Mouse (Mus musculus): ENCODE measurements at regions not wholly inside any gene's neighbourhood (a gene's known extent, or its start where the extent isn't known, plus 50 kb on each side); places are given as distances from the start of the nearest gene placed in this dataset.
A peak's percentile ranks its signal among the peaks of the same experiment; 100 is the strongest.

GRCm38 (mm10) chr11:113070365-113070764, 288.3 kb downstream of the Sox9 start:
- Histone ChIP-seq H3K4me2 (no peak overlapping the region), H3K27ac (no peak overlapping the region), H3K4me1 (replicated peaks) (peaks cover 9% of the 10 kb centered on the region), H3K9me3 (no peaks in the 10 kb centered on the region), H3K27me3 (no peaks in the 10 kb centered on the region), H3K4me3 (replicated peaks) (no peak overlapping the region), H3K36me3 (no peaks in the 10 kb centered on the region), H3K9ac (replicated peaks) (no peak overlapping the region)
- WGBS, result 87% methylated on average over 4 of the region's 4 CpGs
- no peak for ATAC-seq (ENCODE audit: insufficient number of reproducible peaks, insufficient read depth, low FRiP score, low TSS enrichment, low read depth)

GRCm38 (mm10) chr11:113071942-113072341, 289.9 kb downstream of the Sox9 start:
- no peaks in the 10 kb centered on the region for H3K9me3 ChIP-seq
- H3K4me3 ChIP-seq (replicated peaks), result no peak overlapping the region

DNA sequence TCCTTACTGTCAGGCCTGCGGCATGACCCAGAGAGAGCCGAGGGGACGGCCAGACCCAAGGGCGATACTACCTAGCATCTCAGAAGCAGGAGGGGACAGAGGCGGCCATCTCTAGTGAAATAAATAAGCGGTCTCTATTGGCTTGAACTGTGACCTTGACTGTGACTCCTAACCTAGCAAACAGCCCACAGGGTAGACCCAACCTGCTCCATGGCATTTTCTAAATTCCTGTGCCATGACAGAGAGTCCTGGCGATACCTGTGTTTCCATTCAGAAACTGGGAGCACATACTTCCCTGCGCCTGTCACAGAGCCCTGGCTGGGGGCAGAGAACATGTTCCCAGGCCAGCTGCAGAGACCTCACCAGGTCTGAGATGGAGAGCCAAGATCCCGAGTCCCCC, 292.3 kb downstream of the Sox9 start:
- ATAC-seq (ENCODE audit: insufficient number of reproducible peaks, insufficient read depth, low FRiP score, low TSS enrichment, low read depth), result no peak
- WGBS, result 88% methylated on average over 9 of the region's 9 CpGs
- Histone ChIP-seq H3K4me1 (replicated peaks) (peaks cover 9% of the 10 kb centered on the region), H3K27ac (no peak overlapping the region), H3K4me2 (no peak overlapping the region), H3K9me3 (no peaks in the 10 kb centered on the region), H3K4me3 (replicated peaks) (no peak overlapping the region), H3K27me3 (no peaks in the 10 kb centered on the region), H3K9ac (replicated peaks) (no peak overlapping the region), H3K36me3 (peaks cover 5% of the 10 kb centered on the region; the same call in 1 of the 2 replicates)

More at GRCm38 (mm10) chr11:113071942-113072341, 289.9 kb downstream of the Sox9 start:
- no peak overlapping the region for H3K27ac ChIP-seq
- no peaks in the 10 kb centered on the region for H3K27me3 ChIP-seq
- peaks cover 9% of the 10 kb centered on the region for H3K4me1 ChIP-seq (replicated peaks)
- no peak overlapping the region for H3K9ac ChIP-seq (replicated peaks)
- WGBS, result 35% methylated on average over 10 of the region's 10 CpGs
- H3K4me2 ChIP-seq, result no peak overlapping the region
- peaks cover 5% of the 10 kb centered on the region; the same call in 1 of the 2 replicates for H3K36me3 ChIP-seq
- no peak for ATAC-seq (ENCODE audit: insufficient number of reproducible peaks, insufficient read depth, low FRiP score, low TSS enrichment, low read depth)

GRCm38 (mm10) chr11:113076371-113076770, 294.3 kb downstream of the Sox9 start:
- no peaks in the 10 kb centered on the region for H3K27me3 ChIP-seq
- H3K4me2 ChIP-seq, result no peak overlapping the region
- H3K4me3 ChIP-seq (replicated peaks), result no peak overlapping the region
- no peak overlapping the region for H3K27ac ChIP-seq
- H3K36me3 ChIP-seq, result peaks cover 5% of the 10 kb centered on the region; the same call in 1 of the 2 replicates
- H3K9me3 ChIP-seq, result no peaks in the 10 kb centered on the region
- no peak overlapping the region for H3K9ac ChIP-seq (replicated peaks)
- ATAC-seq (ENCODE audit: insufficient number of reproducible peaks, insufficient read depth, low FRiP score, low TSS enrichment, low read depth), result no peak
- WGBS, result 97% methylated on average over 4 of the region's 4 CpGs
- H3K4me1 ChIP-seq (replicated peaks), result peaks cover 9% of the 10 kb centered on the region

DNA sequence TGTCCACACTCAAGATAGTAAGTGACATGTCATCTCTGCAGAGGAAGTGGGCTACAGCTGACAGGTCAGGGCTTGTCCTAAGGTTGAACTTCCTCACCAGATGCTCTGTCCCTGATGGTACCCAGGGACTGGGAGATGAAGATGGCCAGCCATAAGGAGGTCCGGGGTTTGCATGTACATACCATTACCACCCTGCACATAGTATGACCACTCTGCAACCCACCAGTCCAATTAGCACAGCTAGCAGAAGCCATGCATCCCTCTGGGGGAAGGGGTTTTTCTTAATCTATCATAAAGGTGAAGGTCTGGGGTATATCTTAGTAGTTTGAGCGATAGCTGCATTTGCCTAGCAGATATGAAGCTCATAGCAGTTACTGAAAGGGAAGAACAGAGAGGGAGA, 298.3 kb downstream of the Sox9 start:
- no peaks in the 10 kb centered on the region for H3K9me3 ChIP-seq
- no peak overlapping the region for H3K4me3 ChIP-seq (replicated peaks)
- no peaks in the 10 kb centered on the region for H3K27me3 ChIP-seq
- ATAC-seq (ENCODE audit: insufficient number of reproducible peaks, insufficient read depth, low FRiP score, low TSS enrichment, low read depth), result no peak
- peaks cover 5% of the 10 kb centered on the region; the same call in 1 of the 2 replicates for H3K36me3 ChIP-seq
- 87% methylated on average over 2 of the region's 2 CpGs for WGBS
- peaks cover 7% of the 10 kb centered on the region for H3K4me1 ChIP-seq (replicated peaks)
- H3K4me2 ChIP-seq, result no peak overlapping the region
- H3K9ac ChIP-seq (replicated peaks), result no peak overlapping the region
- no peak overlapping the region for H3K27ac ChIP-seq

DNA sequence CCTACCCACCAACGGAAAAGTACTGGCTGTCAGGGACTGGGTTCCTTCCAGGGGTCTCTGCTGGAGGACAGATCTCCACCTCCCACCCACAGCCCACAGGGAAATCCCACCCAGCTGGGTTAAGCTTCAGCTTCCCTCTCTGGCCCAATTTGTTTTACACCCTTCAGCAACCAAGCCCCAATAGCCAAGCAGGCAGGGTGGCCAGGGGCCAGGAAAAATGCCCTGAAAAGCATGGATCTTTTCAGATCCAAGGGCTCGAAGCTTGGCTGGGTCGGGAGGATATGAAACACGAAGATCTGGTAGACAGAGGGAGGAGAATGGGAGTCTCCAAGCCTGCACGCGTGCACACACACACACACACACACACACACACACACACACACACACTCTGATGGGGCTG, 302.4 kb downstream of the Sox9 start:
- Histone ChIP-seq H3K4me1 (replicated peaks) (peaks cover 29% of the 10 kb centered on the region), H3K4me3 (replicated peaks) (no peak overlapping the region), H3K27ac (no peak overlapping the region), H3K27me3 (no peaks in the 10 kb centered on the region), H3K36me3 (no peaks in the 10 kb centered on the region), H3K9me3 (no peaks in the 10 kb centered on the region), H3K9ac (replicated peaks) (no peak overlapping the region), H3K4me2 (no peak overlapping the region)
- WGBS, result 88% methylated on average over 6 of the region's 6 CpGs
- ATAC-seq (ENCODE audit: insufficient number of reproducible peaks, insufficient read depth, low FRiP score, low TSS enrichment, low read depth), result no peak

DNA sequence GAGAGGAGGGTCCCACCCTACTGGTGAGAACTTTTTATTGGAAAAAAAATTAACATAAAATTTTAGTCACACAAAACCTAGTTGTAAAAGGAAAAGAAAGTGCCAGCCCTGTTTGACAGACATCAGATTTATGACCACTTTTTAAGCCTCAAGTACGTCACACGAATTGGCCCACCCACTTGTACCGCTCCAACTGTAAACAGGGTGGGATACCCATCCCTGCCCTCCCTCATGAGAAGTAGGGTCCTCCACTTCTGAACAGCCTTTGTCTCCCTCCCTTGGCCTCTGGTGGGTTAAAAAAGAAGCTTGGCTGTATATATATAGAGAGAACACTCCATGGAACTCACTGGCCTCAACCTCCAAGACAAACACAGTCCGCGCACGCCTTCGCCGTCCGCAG, 303.5 kb downstream of the Sox9 start:
- no peak for ATAC-seq (ENCODE audit: insufficient number of reproducible peaks, insufficient read depth, low FRiP score, low TSS enrichment, low read depth)
- Histone ChIP-seq H3K4me2 (no peak overlapping the region), H3K9ac (replicated peaks) (no peak overlapping the region), H3K9me3 (no peaks in the 10 kb centered on the region), H3K36me3 (no peaks in the 10 kb centered on the region), H3K27ac (peak overlapping the region; percentile 50; the same call in 1 of the 2 replicates), H3K4me1 (replicated peaks) (peaks cover 29% of the 10 kb centered on the region), H3K27me3 (no peaks in the 10 kb centered on the region), H3K4me3 (replicated peaks) (no peak overlapping the region)
- WGBS, result 64% methylated on average over 9 of the region's 9 CpGs

DNA sequence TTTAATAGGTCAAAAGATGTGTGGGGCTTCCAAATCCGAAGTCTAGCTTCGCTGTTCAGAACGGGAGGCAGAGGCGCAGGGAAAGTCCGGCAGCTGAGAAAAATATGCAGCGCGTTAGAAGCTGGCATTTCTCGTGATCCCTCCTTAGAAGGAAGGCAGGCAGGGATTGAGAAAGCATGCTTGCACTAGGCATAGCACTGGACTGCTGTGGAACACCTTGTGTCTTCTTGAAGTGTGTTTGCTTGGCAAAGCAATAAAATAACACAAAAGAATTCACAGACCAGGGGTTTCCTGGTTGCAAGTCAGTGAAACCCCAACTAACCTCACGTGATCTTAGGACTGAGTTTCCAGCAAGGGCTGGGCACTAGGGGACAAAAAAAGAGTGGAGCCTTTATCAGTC, 305.1 kb downstream of the Sox9 start:
- no peaks in the 10 kb centered on the region for H3K27me3 ChIP-seq
- H3K4me2 ChIP-seq, result no peak overlapping the region
- WGBS, result 66% methylated on average over 9 of the region's 9 CpGs

DNA sequence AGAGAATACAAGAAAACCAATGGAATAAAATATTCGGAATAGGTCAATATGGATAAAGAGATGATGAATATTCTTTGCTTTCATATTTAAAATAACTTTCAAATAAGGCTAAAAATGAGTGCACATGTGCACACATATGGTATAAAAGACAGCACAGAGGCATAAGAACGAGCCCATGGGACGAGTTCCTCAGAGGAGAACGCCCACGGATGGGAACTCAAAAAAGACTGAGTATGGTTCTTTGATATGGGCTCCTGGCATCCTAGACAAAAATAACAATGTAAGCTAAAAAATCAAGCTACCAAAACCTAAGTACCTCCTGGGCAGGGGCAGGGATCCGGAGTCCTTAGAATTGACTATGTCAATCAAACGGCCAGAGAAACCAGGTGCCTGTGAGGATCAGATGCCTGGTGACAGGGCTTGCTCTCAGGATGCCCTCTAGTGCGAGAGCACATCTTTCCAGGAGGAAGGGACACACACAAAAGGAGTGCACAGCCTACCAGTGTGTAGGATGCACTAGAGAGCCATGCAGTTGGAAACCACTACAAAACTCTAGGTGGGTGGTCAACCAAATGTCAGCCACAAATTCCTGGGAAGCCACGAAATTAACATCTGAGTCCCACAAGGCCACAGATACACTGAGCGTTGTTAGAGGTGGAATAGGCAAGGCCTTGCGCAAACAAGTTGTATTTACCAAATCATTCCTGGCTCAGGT, 307.8 kb downstream of the Sox9 start:
- Histone ChIP-seq H3K4me2 (no peak overlapping the region), H3K9me3 (no peaks in the 10 kb centered on the region), H3K4me1 (replicated peaks) (peaks cover 34% of the 10 kb centered on the region), H3K27ac (no peak overlapping the region), H3K4me3 (replicated peaks) (no peak overlapping the region), H3K27me3 (no peaks in the 10 kb centered on the region), H3K9ac (replicated peaks) (no peak overlapping the region), H3K36me3 (no peaks in the 10 kb centered on the region)
- no peak for ATAC-seq (ENCODE audit: insufficient number of reproducible peaks, insufficient read depth, low FRiP score, low TSS enrichment, low read depth)
- WGBS, result 92% methylated on average over 11 of the region's 11 CpGs

More for the DNA sequence above, 305.1 kb downstream of the Sox9 start:
- no peak for ATAC-seq (ENCODE audit: insufficient number of reproducible peaks, insufficient read depth, low FRiP score, low TSS enrichment, low read depth)
- Histone ChIP-seq H3K9ac (replicated peaks) (no peak overlapping the region), H3K27ac (no peak overlapping the region), H3K36me3 (no peaks in the 10 kb centered on the region), H3K4me3 (replicated peaks) (no peak overlapping the region), H3K9me3 (no peaks in the 10 kb centered on the region), H3K4me1 (replicated peaks) (peaks cover 29% of the 10 kb centered on the region)

DNA sequence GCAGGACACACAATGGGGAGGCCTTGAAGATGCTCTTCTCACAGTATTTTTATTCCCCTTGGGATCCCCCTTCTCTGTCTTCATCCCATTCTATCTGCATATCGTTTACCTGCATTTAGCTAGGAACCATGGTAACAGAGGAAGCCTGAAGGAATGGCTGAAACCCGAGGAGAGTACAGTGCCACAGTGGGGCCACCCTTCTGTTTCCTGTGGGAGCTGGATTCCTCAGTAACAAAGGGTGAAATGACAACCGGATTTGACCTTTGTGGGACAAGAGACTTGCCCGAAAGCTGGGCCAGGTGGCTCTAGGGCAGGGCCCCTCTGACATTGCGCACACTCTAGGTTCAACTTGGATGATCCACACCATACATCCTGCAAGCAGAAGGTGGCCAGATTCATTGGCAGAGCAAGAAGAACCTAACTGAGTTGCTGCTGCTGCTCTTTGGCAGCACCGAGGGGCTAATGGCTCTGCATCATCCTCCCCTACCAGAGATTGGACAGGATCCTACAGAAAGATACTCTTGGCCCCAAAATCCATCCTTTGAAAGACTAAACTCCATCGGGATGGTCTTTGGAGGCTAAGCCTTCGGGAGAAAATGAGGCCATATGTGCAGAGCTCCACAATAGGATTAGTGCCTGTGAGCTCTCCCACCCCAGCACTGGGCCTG, 310.0 kb downstream of the Sox9 start:
- Histone ChIP-seq H3K36me3 (no peaks in the 10 kb centered on the region), H3K9me3 (no peaks in the 10 kb centered on the region), H3K4me3 (replicated peaks) (no peak overlapping the region), H3K27ac (no peak overlapping the region), H3K4me2 (no peak overlapping the region), H3K27me3 (no peaks in the 10 kb centered on the region), H3K9ac (replicated peaks) (no peak overlapping the region), H3K4me1 (replicated peaks) (peaks cover 30% of the 10 kb centered on the region)
- ATAC-seq (ENCODE audit: insufficient number of reproducible peaks, insufficient read depth, low FRiP score, low TSS enrichment, low read depth), result no peak
- 78% methylated on average over 8 of the region's 8 CpGs for WGBS

- no peak for ATAC-seq (ENCODE audit: insufficient number of reproducible peaks, insufficient read depth, low FRiP score, low TSS enrichment, low read depth)
- Histone ChIP-seq H3K4me2 (no peak overlapping the region), H3K9ac (replicated peaks) (no peak overlapping the region), H3K27ac (no peak overlapping the region), H3K9me3 (no peaks in the 10 kb centered on the region), H3K36me3 (peaks cover 5% of the 10 kb centered on the region; the same call in 1 of the 2 replicates), H3K4me1 (replicated peaks) (peaks cover 28% of the 10 kb centered on the region), H3K27me3 (no peaks in the 10 kb centered on the region), H3K4me3 (replicated peaks) (no peak overlapping the region)
- 82% methylated on average over 13 of the region's 13 CpGs for WGBS
Observed at GRCm38 (mm10) chr11:113093895-113094445, 311.9 kb downstream of the Sox9 start.
